In the genomic region with DNA sequence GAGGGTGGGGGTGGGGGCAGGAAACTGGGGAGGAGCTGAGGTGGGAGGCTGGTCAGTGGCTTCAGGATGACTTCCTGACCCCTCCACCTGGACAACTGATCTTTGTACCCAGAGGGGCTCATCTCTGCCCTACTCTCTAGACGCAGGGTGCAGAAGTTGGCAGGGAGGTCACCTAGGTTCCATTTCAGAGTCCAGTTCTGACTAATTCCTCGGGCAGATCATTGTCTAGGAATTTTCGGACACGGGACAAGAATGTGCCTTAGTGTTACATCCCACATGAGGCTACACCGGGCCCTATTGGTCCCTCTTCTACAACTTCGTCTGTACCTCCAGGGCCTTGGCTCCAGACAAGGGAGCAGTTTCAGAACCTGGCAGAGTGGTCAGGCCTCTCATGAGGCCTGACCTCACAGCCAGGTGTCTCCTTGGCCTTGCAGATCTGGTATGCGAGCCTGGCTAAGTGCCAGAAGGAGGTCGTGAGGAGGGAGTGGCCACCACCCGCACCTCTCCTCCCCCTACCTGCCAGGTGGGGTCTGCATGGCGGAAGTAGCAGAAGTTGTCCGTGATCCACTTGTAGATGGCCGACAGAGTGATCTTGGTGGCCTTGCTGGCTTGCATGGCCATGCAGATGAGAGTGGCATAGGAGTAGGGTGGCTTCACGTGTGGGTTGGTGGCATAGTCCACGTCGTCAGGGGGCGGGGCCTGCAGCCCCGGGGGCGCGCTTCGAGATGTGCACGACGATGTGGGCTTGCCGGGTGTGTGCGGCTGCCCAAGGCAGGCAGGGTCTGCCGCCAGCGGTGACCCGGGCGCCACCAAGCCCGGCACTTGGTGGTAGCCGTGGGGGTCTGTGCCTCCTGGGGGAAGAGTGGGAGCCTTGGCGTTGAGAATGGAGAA, we compare ENCODE assay signal across 9 mouse cellular contexts. TPM values are rescaled to one million over a fixed set of nuclear protein-coding genes. Genes with fewer than 3 reads are reported as not detected.
DNase-seq lines count a peak whose midpoint lies in the region; ATAC-seq and TF ChIP-seq lines count a peak whose summit lies in the region.
"Had no signal": no experiment of that assay in that cellular context is flagged by ENCODE, and none has a peak within 500 bp of the region (broad histone marks: within the 10 kb centered on the region; RNA-seq: fewer than 3 reads in every experiment).

No protein-coding gene starts in this region.

- H3K9me3 ChIP-seq in heart, embryonic 16.5 days (replicated peaks; ENCODE audit: control insufficient read depth, low read length), result no peaks in the 10 kb centered on the region
- H3K9me3 ChIP-seq in forebrain, embryonic 12.5 days, result no peaks in the 10 kb centered on the region
- H3K9me3 ChIP-seq in kidney, postnatal 0 days (replicated peaks; ENCODE audit: low read length), result no peaks in the 10 kb centered on the region
- no peaks in the 10 kb centered on the region for H3K9me3 ChIP-seq in neural tube, embryonic 12.5 days

- peak overlapping the region; percentile 21 for H3K4me3 ChIP-seq in heart, embryonic 16.5 days (ENCODE audit: low read length)
- H3K4me3 ChIP-seq in forebrain, embryonic 12.5 days (replicated peaks), result peak overlapping the region; percentile 51
- peak overlapping the region; percentile 46 for H3K4me3 ChIP-seq in kidney, postnatal 0 days (replicated peaks; ENCODE audit: low read depth, low read length)
- H3K4me3 ChIP-seq in neural tube, embryonic 12.5 days, result peak overlapping the region; percentile 27
- no peak overlapping the region for H3K4me3 ChIP-seq in left cerebral cortex, adult 2 months

- no peak for DNase-seq in heart, postnatal 4 days
- DNase-seq in kidney, postnatal 0 days (ENCODE audit: low spot score), result no peak
- no peak for DNase-seq in gastrocnemius, adult 18-20 months (ENCODE audit: low spot score)
- no peak for DNase-seq in left cerebral cortex, adult 2 months (ENCODE audit: extremely low spot score in 1 of 2, low spot score in 2 of 2)
- no peak for DNase-seq in left cerebral cortex, adult 11 months (ENCODE audit: low spot score)

- peak overlapping the region; percentile 90 for H3K4me2 ChIP-seq in heart, embryonic 16.5 days (ENCODE audit: low read depth, low read length)
- peak overlapping the region; percentile 98 for H3K4me2 ChIP-seq in forebrain, embryonic 12.5 days
- H3K4me2 ChIP-seq in kidney, postnatal 0 days (ENCODE audit: low read length), result peak overlapping the region; percentile 86
- peak overlapping the region; percentile 96 for H3K4me2 ChIP-seq in neural tube, embryonic 12.5 days (replicated peaks)

- H3K4me1 ChIP-seq in heart, embryonic 16.5 days (ENCODE audit: control insufficient read depth, insufficient read depth, low read length), result peaks cover 7% of the 10 kb centered on the region
- peaks cover 83% of the 10 kb centered on the region for H3K4me1 ChIP-seq in forebrain, embryonic 12.5 days
- H3K4me1 ChIP-seq in kidney, postnatal 0 days (replicated peaks; ENCODE audit: insufficient read depth, low read length), result peaks cover 42% of the 10 kb centered on the region
- peaks cover 82% of the 10 kb centered on the region for H3K4me1 ChIP-seq in neural tube, embryonic 12.5 days

- no peak overlapping the region for H3K27ac ChIP-seq in heart, embryonic 16.5 days (ENCODE audit: low read length)
- no peak overlapping the region for H3K27ac ChIP-seq in forebrain, embryonic 12.5 days
- peak overlapping the region; percentile 77 for H3K27ac ChIP-seq in kidney, postnatal 0 days
- H3K27ac ChIP-seq in neural tube, embryonic 12.5 days, result no peak overlapping the region
- no peak overlapping the region for H3K27ac ChIP-seq in left cerebral cortex, adult 2 months

- no peaks in the 10 kb centered on the region for H3K36me3 ChIP-seq in heart, embryonic 16.5 days (ENCODE audit: control insufficient read depth, insufficient read depth)
- H3K36me3 ChIP-seq in forebrain, embryonic 12.5 days (replicated peaks), result peaks cover 12% of the 10 kb centered on the region; the same call in 1 of the 2 replicates
- H3K36me3 ChIP-seq in kidney, postnatal 0 days (ENCODE audit: insufficient read depth, low read length), result no peaks in the 10 kb centered on the region
- H3K36me3 ChIP-seq in neural tube, embryonic 12.5 days, result peaks cover 4% of the 10 kb centered on the region

- no peak for ATAC-seq in heart, embryonic 16.5 days (replicated peaks; ENCODE audit: extremely low read depth, insufficient read depth, low FRiP score)
- ATAC-seq in forebrain, embryonic 12.5 days (ENCODE audit: low FRiP score), result no peak
- ATAC-seq in kidney, postnatal 0 days (replicated peaks; ENCODE audit: low FRiP score, low read depth), result peak; percentile 42
- no peak for ATAC-seq in neural tube, embryonic 12.5 days (ENCODE audit: low FRiP score, low read depth)

- no peak overlapping the region for H3K9ac ChIP-seq in heart, embryonic 16.5 days (ENCODE audit: low read length)
- H3K9ac ChIP-seq in forebrain, embryonic 12.5 days, result peak overlapping the region; percentile 3; the same call in 1 of the 2 replicates
- H3K9ac ChIP-seq in kidney, postnatal 0 days (ENCODE audit: low read depth, low read length), result no peak overlapping the region
- H3K9ac ChIP-seq in neural tube, embryonic 12.5 days, result peak overlapping the region; percentile 33; the same call in 1 of the 2 replicates

- TF ChIP-seq CTCF in kidney, postnatal 0 days (IDR thresholded peaks at IDR 0.05; ENCODE audit: low read depth), result 0 out of 2 replicates have a peak, but pooled peaks have one; percentile 4
- TF ChIP-seq CTCF in left cerebral cortex, adult 2 months (IDR thresholded peaks at IDR 0.05), result no peak

- peaks cover 23% of the 10 kb centered on the region for H3K27me3 ChIP-seq in heart, embryonic 16.5 days (ENCODE audit: control insufficient read depth, insufficient read depth, low read length)
- peaks cover 32% of the 10 kb centered on the region for H3K27me3 ChIP-seq in forebrain, embryonic 12.5 days
- peaks cover 10% of the 10 kb centered on the region; the same call in 1 of the 2 replicates for H3K27me3 ChIP-seq in kidney, postnatal 0 days (ENCODE audit: insufficient read depth, low read length)
- H3K27me3 ChIP-seq in neural tube, embryonic 12.5 days (replicated peaks), result peaks cover 21% of the 10 kb centered on the region

- 24% methylated on average over 31 of the region's 31 CpGs for WGBS in heart, embryonic 16.5 days
- WGBS in forebrain, embryonic 12.5 days, result 27% methylated on average over 31 of the region's 31 CpGs
- 22% methylated on average over 31 of the region's 31 CpGs for WGBS in kidney, postnatal 0 days
- WGBS in neural tube, embryonic 12.5 days, result 28% methylated on average over 31 of the region's 31 CpGs

- intact Hi-C loops in left cerebral cortex, adult 2 months (cut with DNase I), result no loop called here

RNA-seq across cellular contexts. Expression of gene Foxj1, which starts 1.4 kb away (rescaled TPM):
- polyA plus RNA-seq in heart, embryonic 16.5 days (2015; fragmentation: Nextera tagmentation; extraction: Ambion mirVana), result 2.0 and 4.3 TPM in 2 replicates
- under 1 TPM in 1 of 2 experiments, not detected in 1; 0.23 TPM for total RNA-seq in heart, postnatal 4 days (2021)
- 10.3 and 14.3 TPM in 2 replicates for polyA plus RNA-seq in forebrain, embryonic 12.5 days (2016; fragmentation: Nextera tagmentation; extraction: Ambion mirVana)
- polyA plus RNA-seq in kidney, postnatal 0 days (2015; fragmentation: Nextera tagmentation; extraction: Ambion mirVana), result 2.5 TPM in 2 replicates
- 7.1 and 7.3 TPM in 2 replicates for polyA plus RNA-seq in neural tube, embryonic 12.5 days (2016; fragmentation: Nextera tagmentation; extraction: Ambion mirVana)
- under 1 TPM in 1 of 2 experiments, not detected in 1; 0.14 TPM for total RNA-seq in gastrocnemius, adult 18-20 months (2021)
- 1 to 10 TPM; 4.2 to 4.4 TPM for total RNA-seq in left cerebral cortex, adult 2 months (2021)
- total RNA-seq: hematopoietic stem cell, adult 5-6 weeks had no signal

RNA-seq across cellular contexts. Expression of gene Exoc7, which starts 26.7 kb away (rescaled TPM):
- 50.2 and 54.6 TPM in 2 replicates for polyA plus RNA-seq in heart, embryonic 16.5 days (2015; fragmentation: Nextera tagmentation; extraction: Ambion mirVana)
- total RNA-seq in heart, postnatal 4 days (2021), result 10 to 100 TPM; 54.0 to 62.6 TPM
- 73.3 and 78.8 TPM in 2 replicates for polyA plus RNA-seq in forebrain, embryonic 12.5 days (2016; fragmentation: Nextera tagmentation; extraction: Ambion mirVana)
- 56.5 and 59.1 TPM in 2 replicates for polyA plus RNA-seq in kidney, postnatal 0 days (2015; fragmentation: Nextera tagmentation; extraction: Ambion mirVana)
- 75.5 and 89.3 TPM in 2 replicates for polyA plus RNA-seq in neural tube, embryonic 12.5 days (2016; fragmentation: Nextera tagmentation; extraction: Ambion mirVana)
- 10 to 100 TPM; 69.0 to 86.7 TPM for total RNA-seq in gastrocnemius, adult 18-20 months (2021)
- total RNA-seq in left cerebral cortex, adult 2 months (2021), result 10 to 100 TPM; 89.8 to 98.5 TPM

RNA-seq across cellular contexts. Expression of gene Galr2, which starts 53.0 kb away (rescaled TPM):
- polyA plus RNA-seq in heart, embryonic 16.5 days (2015; fragmentation: Nextera tagmentation; extraction: Ambion mirVana), result 0.11 and 0.20 TPM in 2 replicates
- not detected for total RNA-seq in heart, postnatal 4 days (2021)
- polyA plus RNA-seq in forebrain, embryonic 12.5 days (2016; fragmentation: Nextera tagmentation; extraction: Ambion mirVana), result 0.19 and 0.46 TPM in 2 replicates
- 0.13 and 0.18 TPM in 2 replicates for polyA plus RNA-seq in kidney, postnatal 0 days (2015; fragmentation: Nextera tagmentation; extraction: Ambion mirVana)
- polyA plus RNA-seq in neural tube, embryonic 12.5 days (2016; fragmentation: Nextera tagmentation; extraction: Ambion mirVana), result 1.4 and 2.0 TPM in 2 replicates
- total RNA-seq in gastrocnemius, adult 18-20 months (2021), result under 1 TPM in 1 of 2 experiments, not detected in 1; 0.19 TPM
- total RNA-seq in left cerebral cortex, adult 2 months (2021), result not detected
- total RNA-seq: hematopoietic stem cell, adult 5-6 weeks had no signal

RNA-seq across cellular contexts. Expression of gene Srp68, which starts 59.8 kb away (rescaled TPM):
- polyA plus RNA-seq in heart, embryonic 16.5 days (2015; fragmentation: Nextera tagmentation; extraction: Ambion mirVana), result 65.9 and 72.3 TPM in 2 replicates
- total RNA-seq in heart, postnatal 4 days (2021), result 10 to 100 TPM; 60.5 to 61.7 TPM
- 84.8 and 86.5 TPM in 2 replicates for polyA plus RNA-seq in forebrain, embryonic 12.5 days (2016; fragmentation: Nextera tagmentation; extraction: Ambion mirVana)
- polyA plus RNA-seq in kidney, postnatal 0 days (2015; fragmentation: Nextera tagmentation; extraction: Ambion mirVana), result 62.1 and 69.1 TPM in 2 replicates
- 85.3 and 88.4 TPM in 2 replicates for polyA plus RNA-seq in neural tube, embryonic 12.5 days (2016; fragmentation: Nextera tagmentation; extraction: Ambion mirVana)
- total RNA-seq in gastrocnemius, adult 18-20 months (2021), result 10 to 100 TPM; 82.5 to 88.8 TPM
- total RNA-seq in left cerebral cortex, adult 2 months (2021), result 10 to 100 TPM; 70.5 to 75.4 TPM

Comparison
In these comparisons a context has a peak if more than half of its experiments do, and no peak if none do; other contexts are left out.
1. H3K9ac ChIP-seq: peak in forebrain, embryonic 12.5 days (single experiment) and neural tube, embryonic 12.5 days (single experiment); none in heart, embryonic 16.5 days (single experiment) and kidney, postnatal 0 days (single experiment).
2. Peak in every context shown above with its lines, with median percentiles within 50 percentile points of each other: H3K4me2 ChIP-seq.